Mouse (Mus musculus) cerebellum, postnatal 4 days (tissue): ENCODE measurements around the gene Tubb5.
A peak's percentile ranks its signal among the peaks of the same experiment; 100 is the strongest.

Experiments used
- DNase-seq, 2 experiments: peaks; one replicate each; pipeline ENCODE4 v3.0.0; 2022; ENCODE audit warnings: low spot score in 2 of 2, mixed read lengths in 1 of 2

Tubb5 gene

GRCm38 (mm10) chr17:35795656-35796055 lies 42.5 kb downstream of the Tubb5 start:
- no peak for DNase-seq

DNA sequence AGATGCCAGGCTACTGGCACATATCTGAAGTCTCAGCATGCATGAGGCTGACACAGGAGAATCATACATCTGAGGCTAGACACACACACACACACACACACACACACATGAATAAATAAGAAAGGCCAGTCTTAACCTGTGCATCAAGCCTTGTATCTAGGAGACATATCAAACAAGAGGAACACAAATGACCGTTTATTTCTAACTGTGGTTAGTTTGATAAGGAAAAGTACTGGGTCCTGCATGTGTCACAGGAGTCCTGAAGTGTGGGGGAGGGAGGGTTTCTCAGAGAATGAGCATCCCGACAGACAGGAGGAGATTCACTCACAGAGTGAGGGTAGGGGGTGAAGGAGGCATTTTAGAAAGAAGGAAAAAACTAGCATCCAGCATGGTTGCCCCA lies 43.0 kb downstream of the Tubb5 start:
- no peak for DNase-seq

- no peak for DNase-seq
Measured at GRCm38 (mm10) chr17:35792837-35793236, 45.3 kb downstream of the Tubb5 start.

- no peak for DNase-seq
Measured at GRCm38 (mm10) chr17:35790933-35791332, 47.2 kb downstream of the Tubb5 start.

- DNase-seq: no peak
Measured at GRCm38 (mm10) chr17:35788025-35788424, 50.1 kb downstream of the Tubb5 start.

DNA sequence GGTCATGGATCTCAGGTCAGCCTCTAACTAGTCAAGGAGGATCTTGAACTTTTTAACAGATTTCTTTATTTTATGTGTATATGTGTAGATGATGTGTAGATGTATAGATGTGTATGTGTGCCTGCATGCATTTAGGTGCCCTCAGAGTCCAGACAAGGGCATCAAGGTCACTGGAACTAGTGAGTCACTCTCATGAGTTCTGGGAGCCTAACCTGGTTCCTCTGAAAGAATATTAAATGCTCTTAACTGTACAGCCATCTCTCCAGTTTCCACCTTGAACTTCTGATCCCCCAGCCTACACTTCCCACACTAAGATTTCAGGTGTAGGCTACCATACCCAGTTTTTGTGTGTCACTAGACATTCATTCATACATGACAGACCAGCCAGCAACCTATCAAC lies 50.6 kb downstream of the Tubb5 start:
- DNase-seq: no peak

- DNase-seq: no peak
Measured at GRCm38 (mm10) chr17:35785140-35785539, 53.0 kb downstream of the Tubb5 start.

DNA sequence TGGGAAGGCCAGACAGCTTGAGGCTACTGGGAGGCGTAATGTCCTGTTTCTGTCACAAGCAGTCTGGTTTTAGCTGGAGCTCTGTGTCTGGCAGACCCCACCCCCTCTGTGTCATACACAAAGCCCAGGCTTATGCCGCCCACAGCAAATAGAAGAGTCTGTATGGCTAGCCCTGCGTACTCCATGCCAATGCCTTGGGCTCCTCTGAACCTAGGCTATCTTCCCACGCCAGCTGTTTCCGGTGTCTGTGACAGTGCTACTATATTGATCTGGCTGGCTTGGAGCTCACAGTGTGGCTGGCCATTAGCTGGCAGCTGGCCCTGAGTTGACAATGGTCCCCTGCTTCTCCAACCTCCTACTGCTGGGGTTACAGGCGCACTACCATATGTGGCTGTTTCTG lies 54.2 kb downstream of the Tubb5 start:
- DNase-seq: peak in 1 of 2 experiments; percentile 35
